Mouse (Mus musculus): ENCODE data around the gene Slc30a3.
A peak's percentile ranks its signal among the peaks of the same experiment; 100 is the strongest.
"Not testable (repeated sequence)": the region's sequence is repeated elsewhere in the genome, so short reads cannot be mapped to it uniquely, and the experiment has no call there.

Gene Slc30a3

DNA sequence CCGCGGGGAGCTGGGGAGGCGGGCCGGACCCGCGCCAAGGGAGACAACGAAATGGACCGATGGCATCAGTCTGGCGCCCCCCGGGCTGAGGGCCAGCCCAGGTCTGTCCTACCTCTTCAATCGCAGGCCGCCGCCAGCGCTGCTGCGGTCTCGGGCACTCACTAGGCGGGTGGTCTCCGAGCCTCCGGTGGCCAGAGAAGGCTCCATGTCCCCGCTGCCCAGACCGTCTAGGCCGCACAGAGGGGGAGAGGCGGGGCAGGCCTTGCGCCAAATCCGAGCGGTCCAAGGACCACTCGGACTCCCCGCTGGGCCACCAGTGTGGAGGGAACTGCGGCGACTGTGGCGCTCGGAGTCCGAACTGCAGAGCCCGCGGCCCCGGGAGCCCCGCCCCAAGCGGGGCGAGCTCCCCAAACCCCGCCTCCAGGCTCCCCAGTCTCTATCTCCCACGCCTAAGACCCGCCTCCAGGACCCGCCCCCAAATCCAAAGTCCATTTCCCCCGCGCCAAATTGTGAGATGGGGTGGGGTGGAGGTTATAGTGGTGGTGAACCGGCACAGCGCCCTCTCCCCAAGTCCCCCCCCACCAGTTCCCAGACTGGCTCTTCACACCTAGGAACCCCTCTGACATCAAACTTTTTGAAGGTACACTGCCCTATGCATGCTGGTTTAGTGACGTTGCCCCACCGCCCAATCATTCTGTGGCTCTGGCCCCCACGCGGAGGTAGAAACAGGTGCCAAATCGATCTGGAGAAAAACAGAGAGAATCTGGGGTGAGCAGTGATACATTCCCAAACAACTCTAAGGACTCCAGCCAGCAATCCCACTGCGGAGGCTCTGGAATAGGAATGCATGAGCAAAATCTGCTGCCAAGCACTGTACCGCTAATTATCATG lies 14.6 kb downstream of the Slc30a3 start:
- DNase-seq = peak; percentile 23 to 29

GRCm38 (mm10) chr5:31092231-31092975 lies 15.6 kb downstream of the Slc30a3 start:
- DNase-seq = no peak

DNA sequence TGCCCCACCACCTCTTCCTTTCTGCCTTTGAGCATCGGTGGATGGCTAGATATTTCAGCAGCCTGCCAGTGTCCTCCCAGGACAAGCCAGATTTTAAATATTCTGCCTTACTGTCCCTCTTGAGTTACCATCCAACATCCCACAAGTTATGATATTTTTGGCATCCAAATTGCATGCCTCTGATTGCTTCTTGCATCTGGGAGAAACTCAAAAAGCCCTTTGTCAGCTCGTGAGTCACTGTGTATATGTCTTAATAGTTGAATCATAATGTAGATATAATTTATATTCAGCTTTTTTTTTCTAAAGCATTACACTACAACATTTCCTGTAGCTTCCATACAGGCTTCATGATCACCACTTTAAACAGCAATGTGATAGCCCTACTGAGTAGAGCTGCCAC lies 20.9 kb downstream of the Slc30a3 start:
- DNase-seq = no peak

- DNase-seq = no peak
Measured at GRCm38 (mm10) chr5:31086606-31087005, 21.4 kb downstream of the Slc30a3 start.

DNA sequence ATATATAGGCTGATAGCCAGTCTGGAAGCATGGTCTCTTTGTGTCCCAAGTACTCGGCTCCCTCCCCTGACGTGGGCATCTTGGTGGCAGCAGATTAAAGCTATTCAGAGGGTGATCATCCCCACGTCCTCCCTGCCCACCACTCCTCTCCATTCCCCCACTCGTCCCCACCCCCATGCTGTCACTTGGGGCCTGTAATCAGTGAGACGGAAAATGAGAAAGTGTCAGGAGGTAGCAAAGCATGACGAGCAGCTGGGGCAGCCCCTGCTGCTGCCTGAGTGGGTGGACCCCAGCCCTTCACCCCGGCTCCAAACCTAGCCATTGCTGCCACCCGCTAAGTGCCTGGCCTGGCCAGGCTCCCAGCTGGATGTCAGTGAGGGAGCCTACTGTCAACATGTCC lies 24.1 kb downstream of the Slc30a3 start:
- no peak for DNase-seq

DNA sequence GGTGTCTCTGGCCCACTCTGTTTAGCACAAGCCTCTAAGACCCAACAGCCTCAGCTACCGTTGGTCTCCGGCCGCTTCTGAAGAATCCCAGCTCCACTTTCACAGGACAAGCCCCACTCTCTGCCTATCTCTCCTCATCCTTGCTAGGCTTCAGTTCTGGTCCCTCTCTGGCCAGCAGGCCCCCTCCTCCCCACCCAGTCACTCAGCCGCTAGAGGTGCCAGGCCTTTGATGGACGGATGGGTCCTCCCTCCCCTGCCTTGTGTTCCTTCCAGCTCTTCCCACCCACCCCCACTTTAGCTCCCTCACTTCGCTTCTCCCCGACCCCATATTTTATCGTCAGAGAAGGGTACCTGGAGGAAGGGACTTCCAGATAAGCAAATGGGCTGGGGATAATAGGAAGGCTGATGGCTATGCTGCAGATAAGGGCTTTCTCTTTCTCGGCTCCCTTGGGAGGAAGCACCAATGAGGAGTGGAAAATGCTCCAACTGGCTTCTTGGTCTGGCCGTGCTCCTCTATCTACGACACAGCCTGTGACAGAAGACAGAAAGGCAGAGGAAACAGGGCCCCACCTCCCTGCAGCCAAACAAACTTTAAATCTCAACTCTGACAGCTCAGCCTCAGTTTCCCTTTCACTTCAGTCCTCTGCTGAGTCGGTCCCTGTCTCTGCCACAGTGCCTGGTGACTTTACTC lies 25.0 kb downstream of the Slc30a3 start:
- DNase-seq = no peak

DNA sequence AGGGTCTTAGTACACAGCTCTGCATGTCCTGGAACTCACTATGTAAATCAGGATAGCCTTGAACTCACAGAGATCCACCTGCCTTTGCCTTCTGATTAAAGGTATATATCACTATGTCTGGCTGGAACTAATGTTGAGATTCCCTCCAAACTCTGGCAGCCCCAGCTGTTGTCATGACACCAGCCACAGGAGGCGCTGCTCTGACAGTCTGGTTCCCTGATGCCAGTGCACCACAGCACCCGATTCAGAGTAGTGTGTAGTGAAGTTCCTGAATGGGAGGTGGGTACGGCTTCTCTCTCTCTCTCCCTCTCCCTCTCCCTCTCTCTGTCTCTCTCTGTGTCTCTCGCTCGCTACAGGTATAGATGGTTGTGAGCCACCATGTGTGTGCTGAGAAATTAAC lies 25.7 kb downstream of the Slc30a3 start:
- DNase-seq = no peak

- peak in 1 of 2 experiments; percentile 28 for DNase-seq
Measured at GRCm38 (mm10) chr5:31081386-31081785, 26.7 kb downstream of the Slc30a3 start.

- DNase-seq = no peak
Measured at GRCm38 (mm10) chr5:31080795-31081164, 27.3 kb downstream of the Slc30a3 start.

DNA sequence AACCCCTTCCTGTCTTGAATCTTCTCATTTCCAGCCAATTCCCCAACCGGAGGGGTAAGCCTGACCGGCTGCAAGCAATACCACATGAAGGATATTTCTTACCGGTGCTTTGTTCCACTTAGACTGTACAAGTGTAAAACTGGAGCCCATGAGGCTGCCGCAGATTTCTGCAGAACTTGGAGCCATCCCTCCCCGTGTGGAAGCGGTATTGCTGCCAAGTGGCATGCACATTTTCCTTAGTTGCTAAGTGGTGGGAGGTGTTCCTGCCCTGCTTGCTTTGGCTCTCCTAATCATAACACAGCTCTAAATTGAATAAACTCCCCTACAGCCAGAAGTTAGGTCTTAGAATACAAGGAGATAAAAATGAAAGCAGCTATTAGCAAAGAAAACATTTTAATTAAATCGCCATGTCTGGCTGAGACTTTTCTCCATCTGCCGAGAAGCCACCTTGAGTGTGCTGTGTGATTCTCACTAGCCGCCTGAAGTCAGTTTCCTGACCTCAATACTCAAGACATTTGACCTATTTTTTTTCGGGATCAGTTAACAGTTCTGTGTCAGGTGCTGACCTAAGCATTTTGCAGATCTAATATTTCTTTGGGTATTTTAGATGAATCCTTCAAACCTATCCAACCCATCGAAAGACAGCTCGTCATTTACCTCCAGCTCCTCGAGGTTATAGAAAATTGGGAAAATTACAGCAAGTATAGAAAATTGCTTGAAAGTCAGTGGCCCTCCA lies 27.8 kb downstream of the Slc30a3 start:
- DNase-seq = no peak

DNA sequence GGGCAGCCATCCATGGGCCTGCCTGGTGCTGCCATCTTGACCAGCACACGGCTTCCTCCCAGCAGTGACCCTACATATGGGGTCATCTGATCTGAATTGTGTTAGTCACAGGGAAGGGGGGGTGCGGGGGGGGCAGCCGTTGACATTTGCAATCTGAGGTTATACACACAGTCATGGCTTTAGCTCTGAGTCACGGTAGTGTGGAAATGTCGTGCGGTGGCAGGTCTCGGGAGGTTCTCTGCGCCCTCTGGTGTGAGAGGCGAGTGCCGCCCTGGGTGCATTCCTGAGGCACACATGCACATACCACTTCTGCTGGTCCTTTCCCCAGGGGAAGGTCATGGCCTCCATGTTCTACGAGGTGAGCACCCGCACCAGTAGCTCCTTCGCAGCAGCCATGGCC lies 31.7 kb downstream of the Slc30a3 start:
- no peak for DNase-seq

- DNase-seq = no peak
Measured at GRCm38 (mm10) chr5:31073176-31073575, 34.9 kb downstream of the Slc30a3 start.

- DNase-seq = no peak
Measured at GRCm38 (mm10) chr5:31071821-31072220, 36.2 kb downstream of the Slc30a3 start.

DNA sequence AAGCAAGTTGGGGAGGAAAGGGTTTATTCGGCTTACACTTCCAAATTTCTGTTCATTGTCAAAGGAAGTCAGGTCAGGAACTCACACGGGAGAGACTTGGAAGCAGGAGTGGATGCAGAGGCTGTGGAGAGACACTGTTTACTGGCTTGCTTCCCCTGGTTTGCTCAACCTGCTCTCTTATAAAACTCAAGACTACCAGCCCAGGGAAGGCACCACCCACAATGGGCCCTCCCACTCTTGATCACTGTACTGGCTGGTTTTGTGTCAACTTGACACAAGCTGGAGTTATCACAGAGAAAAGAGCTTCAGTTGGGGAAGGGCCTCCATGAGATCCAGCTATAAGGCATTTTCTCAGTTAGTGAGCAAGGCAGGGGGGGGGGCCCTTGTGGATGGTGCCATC lies 37.0 kb downstream of the Slc30a3 start:
- no peak for DNase-seq

DNA sequence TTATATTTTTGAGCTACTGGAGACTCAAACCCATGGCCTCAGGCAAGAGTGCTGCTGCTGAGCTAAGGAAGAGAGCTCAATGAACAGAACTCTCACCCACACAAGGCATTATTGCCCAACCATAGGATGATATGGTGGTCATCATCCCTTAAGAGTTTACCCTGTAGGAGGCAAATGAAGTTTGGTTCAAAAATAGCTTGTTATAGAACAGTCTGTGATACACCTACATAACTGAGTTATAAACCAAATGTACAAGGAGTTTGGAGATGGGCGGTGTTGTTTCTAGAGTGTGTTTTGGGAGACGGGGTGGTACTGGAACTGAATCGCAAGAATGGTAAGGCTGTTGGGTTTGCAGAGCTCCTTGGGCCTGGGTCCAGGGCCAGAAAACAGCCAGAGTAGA lies 38.2 kb downstream of the Slc30a3 start:
- no peak for DNase-seq

DNA sequence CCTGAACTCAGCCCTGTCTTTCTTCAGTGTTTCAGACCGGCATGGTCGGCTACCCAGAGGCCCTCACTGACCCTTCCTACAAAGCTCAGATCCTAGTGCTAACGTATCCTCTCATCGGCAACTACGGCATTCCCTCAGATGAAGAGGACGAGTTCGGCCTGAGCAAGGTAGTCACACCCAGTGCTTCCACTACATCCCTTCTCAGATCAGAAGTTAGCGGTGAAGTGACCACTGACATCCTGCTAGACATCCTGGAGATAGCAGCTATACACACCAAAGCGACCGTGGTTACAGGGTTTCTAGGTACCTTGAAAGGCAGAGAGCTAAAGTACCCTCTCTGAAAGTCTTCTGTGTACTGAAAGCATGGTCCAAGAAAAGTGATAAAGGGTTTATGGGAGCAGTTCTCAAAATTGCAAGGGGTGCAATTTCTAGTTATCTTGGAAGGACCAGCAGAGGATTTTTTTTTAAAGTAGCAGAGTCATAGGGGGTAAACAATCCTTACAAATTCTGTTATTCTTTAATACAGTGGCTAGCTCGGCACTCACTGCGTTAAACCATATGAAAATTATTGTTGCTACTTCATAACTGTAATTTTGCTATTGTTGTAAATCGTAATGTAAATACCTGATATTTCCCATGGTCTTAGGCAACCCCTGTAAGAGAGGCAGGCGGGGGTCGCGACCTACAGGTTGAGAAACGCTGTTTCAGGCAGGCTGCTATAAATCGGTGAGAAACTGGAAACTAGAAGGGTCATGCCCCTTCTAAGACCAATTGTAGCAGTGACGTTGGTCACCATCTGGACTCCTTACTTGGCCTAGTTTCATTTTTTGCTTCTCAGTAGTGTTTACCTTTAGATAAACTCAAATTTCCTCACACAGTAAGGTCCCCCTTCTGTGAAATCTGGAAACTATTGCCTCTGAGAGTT lies 52.6 kb downstream of the Slc30a3 start:
- no peak for DNase-seq

- peak; percentile 91 to 92 for DNase-seq
Measured at GRCm38 (mm10) chr5:31054261-31055215, 53.5 kb downstream of the Slc30a3 start, which contains the start of gene Cad. Gene Cad, plus strand, starts transcription at chr5:31054780.

DNA sequence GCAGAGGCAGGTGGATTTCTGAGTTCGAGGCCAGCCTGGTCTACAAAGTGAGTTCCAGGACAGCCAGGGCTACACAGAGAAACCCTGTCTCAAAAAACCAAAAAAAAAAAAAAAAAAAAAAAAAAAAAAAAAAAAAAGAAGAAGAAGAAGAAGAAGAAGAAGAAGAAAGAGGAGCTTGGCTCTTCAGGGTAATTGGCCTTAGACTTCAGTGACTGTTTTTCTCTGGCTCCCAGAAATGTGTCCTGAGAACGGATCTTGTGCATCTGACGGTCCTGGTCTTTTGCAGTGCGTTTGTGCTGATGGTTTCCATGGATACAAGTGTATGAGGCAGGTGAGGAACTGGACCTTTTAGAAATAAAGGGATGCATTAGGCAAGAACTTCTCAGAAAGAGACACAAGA lies 54.3 kb downstream of the Slc30a3 start:
- DNase-seq = not testable (repeated sequence)

DNA sequence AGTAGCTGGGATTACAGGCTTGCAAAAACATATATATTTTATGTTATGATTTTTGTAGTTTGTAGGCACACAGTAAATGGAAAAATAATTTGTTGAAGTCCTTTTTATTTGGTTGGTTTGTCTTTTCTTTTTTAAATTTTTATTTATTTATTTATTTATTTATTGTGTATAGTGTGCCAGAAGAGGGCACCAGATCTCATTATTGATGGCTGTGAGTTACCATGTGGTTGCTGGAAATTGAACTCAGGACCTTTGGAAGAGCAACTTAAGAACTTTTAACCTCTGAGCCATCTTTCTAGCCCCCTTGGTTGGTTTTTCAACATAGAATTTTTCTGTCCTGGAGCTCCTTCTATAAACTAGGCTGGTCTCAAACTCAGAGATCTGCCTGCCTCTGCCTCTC lies 57.6 kb downstream of the Slc30a3 start:
- no peak for DNase-seq

Measured in thymus, adult 18-20 months (tissue).